In genomic region chr12:31052066-31052465, GRCm38 (mm10) we compare ENCODE assay signal across 29 mouse cellular contexts. TPM values are rescaled to one million over a fixed set of nuclear protein-coding genes. Genes with fewer than 3 reads are reported as not detected.
"Had no signal": no experiment of that assay in that cellular context is flagged by ENCODE, and none has a peak within 500 bp of the region (broad histone marks: within the 10 kb centered on the region; RNA-seq: fewer than 3 reads in every experiment).

No protein-coding gene starts in this region.

- DNase-seq: cerebellum, adult 8-10 months; cerebellum, adult 9-10 months; cerebellum, adult 9-11 months; cerebellum, postnatal 10 days; cerebellum, postnatal 14 days; cerebellum, postnatal 25 days; cerebellum, postnatal 36 days; embryo, embryonic 11 days; forebrain, postnatal 0 days; gastrocnemius, adult 2 months; gastrocnemius, postnatal 10 days; gastrocnemius, postnatal 14 days; gastrocnemius, postnatal 25 days; gastrocnemius, postnatal 36 days; heart, adult 18-20 months; heart, adult 2 months had no signal

- H3K4me1 ChIP-seq: embryonic facial prominence, embryonic 10.5 days; embryonic facial prominence, embryonic 12.5 days; embryonic facial prominence, embryonic 13.5 days; embryonic facial prominence, embryonic 15.5 days; forebrain, embryonic 10.5 days; forebrain, embryonic 12.5 days; forebrain, embryonic 13.5 days; forebrain, embryonic 15.5 days had no signal

- H3K36me3 ChIP-seq: embryonic facial prominence, embryonic 10.5 days; embryonic facial prominence, embryonic 12.5 days; embryonic facial prominence, embryonic 13.5 days; embryonic facial prominence, embryonic 15.5 days; forebrain, embryonic 10.5 days; forebrain, embryonic 12.5 days; forebrain, embryonic 15.5 days had no signal

- ATAC-seq: forebrain, embryonic 13.5 days; forebrain, embryonic 14.5 days; forebrain, embryonic 15.5 days; forebrain, embryonic 16.5 days; forebrain, postnatal 0 days had no signal

- H3K4me2 ChIP-seq: embryonic facial prominence, embryonic 12.5 days; embryonic facial prominence, embryonic 13.5 days; embryonic facial prominence, embryonic 15.5 days; forebrain, embryonic 12.5 days; forebrain, embryonic 13.5 days; forebrain, embryonic 15.5 days had no signal

- H3K9ac ChIP-seq: embryonic facial prominence, embryonic 12.5 days; embryonic facial prominence, embryonic 13.5 days; embryonic facial prominence, embryonic 15.5 days; forebrain, embryonic 12.5 days; forebrain, embryonic 13.5 days; forebrain, embryonic 15.5 days; forebrain, postnatal 0 days had no signal

- H3K9me3 ChIP-seq: embryonic facial prominence, embryonic 10.5 days; embryonic facial prominence, embryonic 12.5 days; embryonic facial prominence, embryonic 13.5 days; embryonic facial prominence, embryonic 15.5 days; forebrain, embryonic 10.5 days; forebrain, embryonic 12.5 days; forebrain, embryonic 13.5 days; forebrain, embryonic 15.5 days had no signal

- H3K4me3 ChIP-seq: embryonic facial prominence, embryonic 10.5 days; embryonic facial prominence, embryonic 12.5 days; embryonic facial prominence, embryonic 13.5 days; embryonic facial prominence, embryonic 15.5 days; erythroblast, embryonic 14.5 days; forebrain, embryonic 10.5 days; forebrain, embryonic 12.5 days; forebrain, embryonic 13.5 days; forebrain, embryonic 15.5 days; gastrocnemius, adult 2 months; heart, adult 2 months had no signal

- H3K27me3 ChIP-seq: embryonic facial prominence, embryonic 12.5 days; embryonic facial prominence, embryonic 13.5 days; embryonic facial prominence, embryonic 15.5 days; forebrain, embryonic 12.5 days; forebrain, embryonic 13.5 days; forebrain, embryonic 15.5 days had no signal

- H3K27ac ChIP-seq: embryonic facial prominence, embryonic 10.5 days; embryonic facial prominence, embryonic 12.5 days; embryonic facial prominence, embryonic 13.5 days; embryonic facial prominence, embryonic 15.5 days; forebrain, embryonic 10.5 days; forebrain, embryonic 12.5 days; forebrain, embryonic 13.5 days; forebrain, embryonic 15.5 days; gastrocnemius, adult 2 months; heart, adult 2 months had no signal

RNA-seq across cellular contexts. Expression of gene Fam110c, which starts 21.6 kb away (rescaled TPM):
- total RNA-seq: gastrocnemius, adult 2 months; gastrocnemius, adult 8-10 months; gastrocnemius, postnatal 14 days; gastrocnemius, postnatal 25 days; gastrocnemius, postnatal 36 days had no signal
- polyA plus RNA-seq: cortical plate, adult 2 months; erythroblast, embryonic 14.5 days; forebrain, embryonic 14.5 days; forebrain, embryonic 15.5 days; forebrain, postnatal 0 days had no signal
